Mouse (Mus musculus): ENCODE results near the gene Myo1h. TPM values are rescaled to one million over a fixed set of nuclear protein-coding genes. Genes with fewer than 3 reads are reported as not detected.

The Myo1h gene
- polyA plus RNA-seq, 1 experiment = 1.4 TPM

GRCm38 (mm10) chr5:114308765-114309679 lies 20.1 kb downstream of the Myo1h start:
- no peak overlapping the region for H3ac ChIP-seq (ENCODE audit: control insufficient read depth, insufficient read length)
- no peak overlapping the region for H3K4me2 ChIP-seq (ENCODE audit: low read depth)
- H3K27me3 ChIP-seq (ENCODE audit: control insufficient read depth, insufficient read depth, insufficient read length) = peaks cover 30% of the 10 kb centered on the region
- no peaks in the 10 kb centered on the region for H3K79me2 ChIP-seq (ENCODE audit: control insufficient read depth, insufficient read depth)
- no peak overlapping the region for H3K4me3 ChIP-seq
- H3K36me3 ChIP-seq (ENCODE audit: control insufficient read depth, insufficient read depth) = no peaks in the 10 kb centered on the region
- TF ChIP-seq E2F4 (IDR thresholded peaks at IDR 0.05; ENCODE audit: insufficient read depth) = no peak
- TF ChIP-seq POLR2A (IDR thresholded peaks at IDR 0.05; ENCODE audit: insufficient read length, low read depth) = no peak
- no peak for TF ChIP-seq MAX (IDR thresholded peaks at IDR 0.05; ENCODE audit: low read depth)
- TF ChIP-seq TCF12 (IDR thresholded peaks at IDR 0.05; ENCODE audit: insufficient read depth, poor library complexity, severe bottlenecking) = no peak
- no peak for TF ChIP-seq POLR2AphosphoS2 (IDR thresholded peaks at IDR 0.05; ENCODE audit: insufficient read length, low read depth)
- no peak for TF ChIP-seq SRF (IDR thresholded peaks at IDR 0.05; ENCODE audit: control insufficient read depth, insufficient read length, low read depth)
- TF ChIP-seq CEBPB (IDR thresholded peaks at IDR 0.05; ENCODE audit: insufficient read depth, poor library complexity, severe bottlenecking) = no peak
- no peak for TF ChIP-seq REST (IDR thresholded peaks at IDR 0.05; ENCODE audit: insufficient read depth, insufficient read length)
- no peak for TF ChIP-seq MYOD1 (IDR thresholded peaks at IDR 0.05; ENCODE audit: control insufficient read depth in 1 of 3, insufficient read length in 2 of 3, low read depth in 2 of 3)
- no peak for TF ChIP-seq TCF3 (IDR thresholded peaks at IDR 0.05; ENCODE audit: insufficient read length, low read depth)
- TF ChIP-seq USF1 (IDR thresholded peaks at IDR 0.05; ENCODE audit: low read depth) = no peak
- no peak for TF ChIP-seq MYOG (IDR thresholded peaks at IDR 0.05; ENCODE audit: control insufficient read depth in 1 of 3, insufficient read depth in 1 of 3, insufficient read length in 2 of 3, low read depth in 2 of 3)

GRCm38 (mm10) chr5:114309680-114310036 lies 20.7 kb downstream of the Myo1h start:
- TF ChIP-seq TCF3 (IDR thresholded peaks at IDR 0.05; ENCODE audit: insufficient read length, low read depth) = no peak
- TF ChIP-seq MAX (IDR thresholded peaks at IDR 0.05; ENCODE audit: low read depth) = no peak
- no peak for TF ChIP-seq MYOG (IDR thresholded peaks at IDR 0.05; ENCODE audit: control insufficient read depth in 1 of 3, insufficient read depth in 1 of 3, insufficient read length in 2 of 3, low read depth in 2 of 3)
- no peak for TF ChIP-seq POLR2AphosphoS2 (IDR thresholded peaks at IDR 0.05; ENCODE audit: insufficient read length, low read depth)
- TF ChIP-seq MYOD1 (IDR thresholded peaks at IDR 0.05; ENCODE audit: control insufficient read depth in 1 of 3, insufficient read length in 2 of 3, low read depth in 2 of 3) = no peak
- no peak for TF ChIP-seq TCF12 (IDR thresholded peaks at IDR 0.05; ENCODE audit: insufficient read depth, poor library complexity, severe bottlenecking)
- no peak for TF ChIP-seq E2F4 (IDR thresholded peaks at IDR 0.05; ENCODE audit: insufficient read depth)
- no peak for TF ChIP-seq CEBPB (IDR thresholded peaks at IDR 0.05; ENCODE audit: insufficient read depth, poor library complexity, severe bottlenecking)
- no peak for TF ChIP-seq SRF (IDR thresholded peaks at IDR 0.05; ENCODE audit: control insufficient read depth, insufficient read length, low read depth)
- no peak for TF ChIP-seq REST (IDR thresholded peaks at IDR 0.05; ENCODE audit: insufficient read depth, insufficient read length)
- TF ChIP-seq USF1 (IDR thresholded peaks at IDR 0.05; ENCODE audit: low read depth) = no peak
- no peak for TF ChIP-seq POLR2A (IDR thresholded peaks at IDR 0.05; ENCODE audit: insufficient read length, low read depth)
- no peaks in the 10 kb centered on the region for H3K36me3 ChIP-seq (ENCODE audit: control insufficient read depth, insufficient read depth)
- H3K4me2 ChIP-seq (ENCODE audit: low read depth) = no peak overlapping the region
- no peak overlapping the region for H3K4me3 ChIP-seq
- H3ac ChIP-seq (ENCODE audit: control insufficient read depth, insufficient read length) = no peak overlapping the region
- H3K79me2 ChIP-seq (ENCODE audit: control insufficient read depth, insufficient read depth) = no peaks in the 10 kb centered on the region
- peaks cover 28% of the 10 kb centered on the region for H3K27me3 ChIP-seq (ENCODE audit: control insufficient read depth, insufficient read depth, insufficient read length)

GRCm38 (mm10) chr5:114323105-114323790 lies 34.3 kb downstream of the Myo1h start:
- Histone ChIP-seq H3K27me3 (ENCODE audit: control insufficient read depth, insufficient read depth, insufficient read length) (peaks cover 63% of the 10 kb centered on the region), H3K4me2 (ENCODE audit: low read depth) (no peak overlapping the region), H3K4me3 (no peak overlapping the region), H3K79me2 (ENCODE audit: control insufficient read depth, insufficient read depth) (no peaks in the 10 kb centered on the region), H3ac (ENCODE audit: control insufficient read depth, insufficient read length) (no peak overlapping the region), H3K36me3 (ENCODE audit: control insufficient read depth, insufficient read depth) (no peaks in the 10 kb centered on the region)
- TF ChIP-seq CEBPB (IDR thresholded peaks at IDR 0.05; ENCODE audit: insufficient read depth, poor library complexity, severe bottlenecking) (no peak), E2F4 (IDR thresholded peaks at IDR 0.05; ENCODE audit: insufficient read depth) (no peak), SRF (IDR thresholded peaks at IDR 0.05; ENCODE audit: control insufficient read depth, insufficient read length, low read depth) (no peak), POLR2A (IDR thresholded peaks at IDR 0.05; ENCODE audit: insufficient read length, low read depth) (no peak)

- H3K36me3 ChIP-seq (ENCODE audit: control insufficient read depth, insufficient read depth) = no peaks in the 10 kb centered on the region
- H3ac ChIP-seq (ENCODE audit: control insufficient read depth, insufficient read length) = no peak overlapping the region
- H3K4me2 ChIP-seq (ENCODE audit: low read depth) = peak overlapping the region; percentile 36
- H3K79me2 ChIP-seq (ENCODE audit: control insufficient read depth, insufficient read depth) = no peaks in the 10 kb centered on the region
- TF ChIP-seq POLR2A (IDR thresholded peaks at IDR 0.05; ENCODE audit: insufficient read length, low read depth) (no peak), POLR2AphosphoS2 (IDR thresholded peaks at IDR 0.05; ENCODE audit: insufficient read length, low read depth) (no peak), USF1 (IDR thresholded peaks at IDR 0.05; ENCODE audit: low read depth) (no peak), SRF (IDR thresholded peaks at IDR 0.05; ENCODE audit: control insufficient read depth, insufficient read length, low read depth) (no peak), TCF3 (IDR thresholded peaks at IDR 0.05; ENCODE audit: insufficient read length, low read depth) (no peak), MYOD1 (IDR thresholded peaks at IDR 0.05; ENCODE audit: control insufficient read depth in 1 of 3, insufficient read length in 2 of 3, low read depth in 2 of 3) (no peak), CEBPB (IDR thresholded peaks at IDR 0.05; ENCODE audit: insufficient read depth, poor library complexity, severe bottlenecking) (no peak), E2F4 (IDR thresholded peaks at IDR 0.05; ENCODE audit: insufficient read depth) (no peak), MAX (IDR thresholded peaks at IDR 0.05; ENCODE audit: low read depth) (no peak), MYOG (IDR thresholded peaks at IDR 0.05; ENCODE audit: control insufficient read depth in 1 of 3, insufficient read depth in 1 of 3, insufficient read length in 2 of 3, low read depth in 2 of 3) (no peak), TCF12 (IDR thresholded peaks at IDR 0.05; ENCODE audit: insufficient read depth, poor library complexity, severe bottlenecking) (no peak), REST (IDR thresholded peaks at IDR 0.05; ENCODE audit: insufficient read depth, insufficient read length) (no peak)
- H3K4me3 ChIP-seq = no peak overlapping the region
- peaks cover 67% of the 10 kb centered on the region for H3K27me3 ChIP-seq (ENCODE audit: control insufficient read depth, insufficient read depth, insufficient read length)
Observed at GRCm38 (mm10) chr5:114323791-114324507, 35.0 kb downstream of the Myo1h start.

Data from myocyte (in vitro differentiated cells).